Mouse (Mus musculus): Measurements from ENCODE around the gene Cxcl15. TPM values are rescaled to one million over a fixed set of nuclear protein-coding genes. Genes with fewer than 3 reads are reported as not detected.
"Not testable (repeated sequence)": the region's sequence is repeated elsewhere in the genome, so short reads cannot be mapped to it uniquely, and the experiment has no call there.

The Cxcl15 gene
- polyA plus RNA-seq, 1 experiment from 2014 or later = 14.1 TPM

GRCm38 (mm10) chr5:90804574-90804973 lies 10.2 kb downstream of the Cxcl15 start:
- no peak overlapping the region for H3K4me3 ChIP-seq
- ATAC-seq (ENCODE audit: borderline replicate concordance, extremely low read depth, low FRiP score, low TSS enrichment) = no peak
- 0 out of 2 replicates have a peak, but pooled peaks cover 3% of the 10 kb centered on the region for H3K4me1 ChIP-seq
- H3K9ac ChIP-seq = no peak overlapping the region
- no peak overlapping the region for H3K4me2 ChIP-seq
- H3K9me3 ChIP-seq = no peaks in the 10 kb centered on the region
- no peaks in the 10 kb centered on the region for H3K36me3 ChIP-seq
- no peak overlapping the region for H3K27ac ChIP-seq
- H3K27me3 ChIP-seq = no peaks in the 10 kb centered on the region

GRCm38 (mm10) chr5:90806050-90806449 lies 11.7 kb downstream of the Cxcl15 start:
- ATAC-seq (ENCODE audit: borderline replicate concordance, extremely low read depth, low FRiP score, low TSS enrichment) = no peak

DNA sequence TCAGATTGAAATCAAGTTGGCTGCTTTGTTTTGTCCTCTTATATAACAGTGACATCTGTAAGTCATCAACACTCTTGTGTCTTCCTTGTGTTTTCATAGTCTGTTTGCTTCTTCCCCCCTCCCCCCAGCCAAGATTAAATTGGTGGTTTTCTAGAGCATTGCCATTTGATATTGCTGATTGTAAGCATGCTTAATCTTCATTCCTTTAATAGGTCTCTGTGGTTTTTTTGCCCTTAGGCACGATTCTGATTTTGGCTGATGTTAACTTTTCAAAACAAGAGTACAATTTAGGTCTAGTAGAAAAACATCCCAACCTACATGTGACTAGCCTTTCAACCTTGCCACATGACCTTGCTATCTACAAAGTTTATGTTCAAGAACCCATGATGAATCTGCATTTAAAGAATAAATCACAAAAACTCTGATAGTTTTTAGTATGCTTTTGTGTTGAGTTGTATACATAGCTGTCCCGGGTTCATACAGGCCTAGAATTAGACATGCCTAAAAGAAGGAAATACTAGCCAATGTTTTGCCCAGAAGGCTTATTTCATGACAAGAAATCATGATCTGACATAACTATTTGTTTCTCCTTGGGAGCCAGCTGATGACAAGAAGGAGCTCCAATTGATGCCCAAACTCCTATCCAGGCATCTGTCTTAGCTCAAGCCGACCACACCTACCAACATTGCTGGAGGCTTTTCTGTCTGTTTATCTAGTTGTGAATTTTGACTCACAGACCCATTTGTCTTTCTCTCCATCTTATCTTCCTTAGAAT lies 13.0 kb downstream of the Cxcl15 start:
- ATAC-seq (ENCODE audit: borderline replicate concordance, extremely low read depth, low FRiP score, low TSS enrichment) = no peak
- Histone ChIP-seq H3K9ac (no peak overlapping the region), H3K4me2 (no peak overlapping the region), H3K4me1 (0 out of 2 replicates have a peak, but pooled peaks cover 3% of the 10 kb centered on the region), H3K27me3 (no peaks in the 10 kb centered on the region), H3K27ac (no peak overlapping the region), H3K36me3 (no peaks in the 10 kb centered on the region), H3K4me3 (no peak overlapping the region), H3K9me3 (no peaks in the 10 kb centered on the region)
- 68% methylated on average over 3 of the region's 3 CpGs for WGBS

More at GRCm38 (mm10) chr5:90806050-90806449, 11.7 kb downstream of the Cxcl15 start:
- 0 out of 2 replicates have a peak, but pooled peaks cover 3% of the 10 kb centered on the region for H3K4me1 ChIP-seq
- no peak overlapping the region for H3K4me2 ChIP-seq
- no peak overlapping the region for H3K9ac ChIP-seq
- H3K36me3 ChIP-seq = no peaks in the 10 kb centered on the region
- H3K4me3 ChIP-seq = no peak overlapping the region
- no peak overlapping the region for H3K27ac ChIP-seq
- H3K27me3 ChIP-seq = no peaks in the 10 kb centered on the region
- H3K9me3 ChIP-seq = no peaks in the 10 kb centered on the region

DNA sequence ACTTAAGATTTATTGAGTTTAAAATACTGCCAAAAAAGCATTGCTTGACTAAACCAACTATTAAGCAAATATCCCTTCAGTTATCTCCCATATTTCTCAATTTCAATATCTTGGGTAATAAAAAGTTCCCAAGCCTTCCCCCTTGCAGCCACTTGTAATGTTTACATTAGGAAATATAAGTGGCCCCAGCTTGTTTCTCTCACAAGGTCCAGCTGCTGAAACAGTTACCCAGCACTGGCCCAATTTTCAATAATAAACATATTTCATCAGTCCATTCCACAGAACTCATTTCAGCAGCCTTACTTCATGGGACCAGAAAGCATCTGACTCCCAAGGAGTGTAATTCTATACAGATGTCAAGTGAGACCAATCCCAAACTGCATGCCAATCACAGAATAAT lies 25.4 kb downstream of the Cxcl15 start:
- peak; percentile 70; the same call in 1 of the 2 replicates for ATAC-seq (ENCODE audit: borderline replicate concordance, extremely low read depth, low FRiP score, low TSS enrichment)
- no peak overlapping the region for H3K27ac ChIP-seq

DNA sequence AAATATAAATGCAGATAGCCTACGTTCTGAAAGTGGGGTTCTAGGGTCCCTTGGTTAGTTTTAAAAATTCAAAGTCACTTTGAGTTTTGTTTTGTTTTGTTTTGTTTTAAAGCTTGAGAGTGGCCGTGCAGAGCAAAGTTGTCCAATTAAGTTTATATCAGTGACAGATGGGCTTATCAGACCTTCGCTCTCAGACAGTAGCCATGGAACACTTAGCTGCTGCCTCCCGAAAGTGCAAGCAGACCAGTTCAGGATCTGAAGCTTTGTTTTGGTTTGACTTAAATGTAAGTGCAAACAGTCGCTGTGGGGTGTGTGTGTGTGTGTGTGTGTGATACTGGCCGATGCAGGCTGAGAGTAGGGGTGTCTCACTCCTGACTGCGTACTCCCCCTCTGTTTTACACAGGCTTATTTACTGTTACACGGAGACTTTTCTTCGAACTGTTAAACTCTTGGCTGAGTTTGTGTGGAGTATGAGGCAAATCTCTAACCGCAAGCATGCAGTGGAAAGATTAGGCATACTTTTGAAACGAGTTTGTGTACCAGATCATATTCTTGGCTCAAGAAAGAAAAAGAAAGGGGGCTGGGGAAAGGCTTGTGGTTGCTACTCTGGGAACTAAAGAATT lies 37.9 kb downstream of the Cxcl15 start:
- Histone ChIP-seq H3K4me2 (peak overlapping the region; percentile 45), H3K4me1 (peaks cover 18% of the 10 kb centered on the region), H3K27me3 (no peaks in the 10 kb centered on the region), H3K36me3 (no peaks in the 10 kb centered on the region), H3K9ac (no peak overlapping the region), H3K9me3 (no peaks in the 10 kb centered on the region), H3K4me3 (no peak overlapping the region), H3K27ac (peak overlapping the region; percentile 49)
- ATAC-seq (ENCODE audit: borderline replicate concordance, extremely low read depth, low FRiP score, low TSS enrichment) = peak; percentile 65; the same call in 1 of the 2 replicates
- 33% methylated on average over 11 of the region's 11 CpGs for WGBS

More for the DNA sequence above, 25.4 kb downstream of the Cxcl15 start:
- Histone ChIP-seq H3K9me3 (no peaks in the 10 kb centered on the region), H3K4me3 (no peak overlapping the region), H3K4me2 (no peak overlapping the region), H3K27me3 (no peaks in the 10 kb centered on the region), H3K9ac (no peak overlapping the region), H3K4me1 (0 out of 2 replicates have a peak, but pooled peaks cover 3% of the 10 kb centered on the region), H3K36me3 (no peaks in the 10 kb centered on the region)

DNA sequence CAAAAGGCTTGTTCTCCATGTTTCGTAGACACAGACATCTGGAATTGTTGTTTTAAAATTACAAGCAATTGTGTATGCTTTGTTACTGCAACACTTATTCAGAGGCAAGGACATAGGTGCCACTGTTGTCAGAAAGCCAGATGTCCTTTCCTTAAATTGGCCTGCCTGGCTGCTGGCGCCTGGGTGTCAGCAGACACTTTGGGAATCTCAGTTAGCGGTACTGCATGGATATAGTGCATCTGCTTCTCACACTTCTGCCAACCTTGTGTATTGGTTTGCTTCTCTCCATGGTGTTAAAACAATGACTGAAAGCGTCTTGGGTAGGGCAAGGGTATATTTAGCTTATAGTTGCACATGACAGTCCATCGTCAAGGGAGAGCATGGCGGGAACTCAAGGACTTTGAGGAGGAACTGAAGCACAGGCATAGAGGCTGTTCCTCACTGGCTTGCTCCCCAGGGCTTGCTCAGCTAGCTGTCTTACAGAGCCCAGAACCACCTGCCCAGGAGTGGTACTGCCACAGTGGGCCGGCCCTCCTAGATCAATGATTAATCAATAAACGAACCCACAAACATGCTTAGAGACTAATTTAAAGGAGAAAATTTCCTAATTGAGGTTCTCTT lies 38.5 kb downstream of the Cxcl15 start:
- no peaks in the 10 kb centered on the region for H3K9me3 ChIP-seq
- peak; percentile 46; the same call in 1 of the 2 replicates for ATAC-seq (ENCODE audit: borderline replicate concordance, extremely low read depth, low FRiP score, low TSS enrichment)
- peak overlapping the region; percentile 45; the same call in 1 of the 2 replicates for H3K4me2 ChIP-seq
- H3K36me3 ChIP-seq = no peaks in the 10 kb centered on the region
- WGBS = 71% methylated on average over 8 of the region's 8 CpGs
- H3K4me3 ChIP-seq = no peak overlapping the region
- peak overlapping the region; percentile 49 for H3K27ac ChIP-seq
- H3K4me1 ChIP-seq = peaks cover 18% of the 10 kb centered on the region
- H3K9ac ChIP-seq = no peak overlapping the region
- no peaks in the 10 kb centered on the region for H3K27me3 ChIP-seq

- no peak for ATAC-seq (ENCODE audit: borderline replicate concordance, extremely low read depth, low FRiP score, low TSS enrichment)
- H3K4me2 ChIP-seq = no peak overlapping the region
- H3K4me1 ChIP-seq = peaks cover 18% of the 10 kb centered on the region
- no peaks in the 10 kb centered on the region for H3K9me3 ChIP-seq
- no peaks in the 10 kb centered on the region for H3K27me3 ChIP-seq
- no peak overlapping the region for H3K4me3 ChIP-seq
- H3K36me3 ChIP-seq = no peaks in the 10 kb centered on the region
- H3K27ac ChIP-seq = no peak overlapping the region
- H3K9ac ChIP-seq = no peak overlapping the region
- 87% methylated on average over 4 of the region's 4 CpGs for WGBS
These were observed 40.1 kb downstream of the Cxcl15 start for GRCm38 (mm10) chr5:90834436-90834835.

- H3K27ac ChIP-seq = no peak overlapping the region
- no peak overlapping the region for H3K9ac ChIP-seq
- no peaks in the 10 kb centered on the region for H3K27me3 ChIP-seq
- 0 out of 2 replicates have a peak, but pooled peaks cover 3% of the 10 kb centered on the region for H3K4me1 ChIP-seq
- H3K36me3 ChIP-seq = no peaks in the 10 kb centered on the region
- WGBS = 62% methylated on average over 5 of the region's 5 CpGs
- H3K4me3 ChIP-seq = no peak overlapping the region
- ATAC-seq (ENCODE audit: borderline replicate concordance, extremely low read depth, low FRiP score, low TSS enrichment) = no peak
- no peaks in the 10 kb centered on the region for H3K9me3 ChIP-seq
- no peak overlapping the region for H3K4me2 ChIP-seq
These were observed 44.2 kb downstream of the Cxcl15 start for GRCm38 (mm10) chr5:90838582-90838981.

DNA sequence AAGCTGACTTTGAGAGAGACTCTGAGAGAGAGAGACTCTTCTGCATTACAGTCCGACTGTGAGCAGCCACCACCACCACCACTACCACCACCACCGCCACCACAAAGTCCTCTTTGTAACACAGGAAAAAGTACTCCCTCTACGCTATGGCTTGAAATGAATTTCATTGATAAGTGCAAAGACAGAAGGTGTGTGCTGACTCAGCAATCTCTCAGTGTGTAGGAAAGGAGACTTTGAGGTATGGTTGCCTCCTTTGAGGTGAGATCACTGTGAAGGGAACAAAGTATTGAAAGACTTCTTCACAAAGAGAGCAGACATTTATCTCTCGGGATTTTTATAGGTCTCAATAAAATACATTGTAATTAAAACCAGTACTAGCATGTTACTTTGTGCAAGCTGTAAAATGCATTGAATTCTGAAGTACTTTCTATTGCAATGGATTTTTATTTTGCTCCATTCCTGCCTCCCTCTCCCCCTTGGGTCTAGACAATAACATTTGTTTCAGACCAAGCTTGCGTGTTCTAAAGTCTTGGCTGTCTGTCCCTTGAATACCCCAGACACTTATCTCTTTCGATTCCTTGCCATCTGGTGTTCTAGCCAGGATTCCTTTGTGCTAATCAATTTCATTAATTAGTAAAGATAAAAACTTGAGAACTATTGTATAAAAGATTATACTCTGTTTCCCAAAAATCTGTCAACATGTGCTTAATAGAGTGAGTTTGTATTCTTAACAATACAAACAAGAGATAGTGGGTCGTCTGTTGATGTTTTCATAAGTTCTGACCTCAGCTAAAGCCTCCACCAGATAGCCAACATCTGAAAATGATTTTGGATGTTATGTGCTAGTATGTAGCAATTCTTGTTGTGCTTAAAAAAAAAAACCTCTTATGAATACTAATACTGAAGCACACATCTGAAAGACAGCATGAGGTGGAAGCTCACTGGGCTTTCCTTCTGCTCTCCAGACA lies 46.9 kb downstream of the Cxcl15 start:
- no peak overlapping the region for H3K9ac ChIP-seq
- H3K36me3 ChIP-seq = no peaks in the 10 kb centered on the region
- H3K4me1 ChIP-seq = 0 out of 2 replicates have a peak, but pooled peaks cover 3% of the 10 kb centered on the region
- H3K4me3 ChIP-seq = no peak overlapping the region
- no peaks in the 10 kb centered on the region for H3K9me3 ChIP-seq
- H3K27ac ChIP-seq = no peak overlapping the region
- whole genome bisulfite sequencing = 59% methylated on average over 7 of the region's 7 CpGs
- H3K4me2 ChIP-seq = no peak overlapping the region
- peak; percentile 69; the same call in 1 of the 2 replicates for ATAC-seq (ENCODE audit: borderline replicate concordance, extremely low read depth, low FRiP score, low TSS enrichment)
- H3K27me3 ChIP-seq = no peaks in the 10 kb centered on the region

DNA sequence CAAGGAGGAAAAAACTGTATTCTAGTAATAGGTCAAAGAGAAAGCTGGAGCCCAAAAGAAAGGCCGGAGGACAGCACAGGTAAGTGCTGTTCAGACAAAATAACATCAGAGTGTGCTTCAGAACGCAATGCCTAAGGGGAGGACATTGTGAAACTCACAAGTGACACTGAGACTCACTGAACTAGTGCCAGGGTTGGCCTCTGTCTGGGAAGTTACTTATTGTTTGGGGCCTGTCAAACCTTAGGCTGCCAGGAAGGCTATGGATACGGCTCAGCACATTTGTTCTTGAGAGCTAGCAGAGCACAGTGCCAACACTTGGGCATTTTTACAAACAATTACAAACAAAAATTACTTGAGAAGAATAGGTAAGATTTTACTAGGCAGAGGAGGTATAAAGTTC lies 49.6 kb downstream of the Cxcl15 start:
- Histone ChIP-seq H3K4me2 (no peak overlapping the region), H3K36me3 (no peaks in the 10 kb centered on the region), H3K27me3 (no peaks in the 10 kb centered on the region), H3K9ac (no peak overlapping the region), H3K27ac (no peak overlapping the region), H3K4me1 (0 out of 2 replicates have a peak, but pooled peaks cover 3% of the 10 kb centered on the region), H3K9me3 (no peaks in the 10 kb centered on the region), H3K4me3 (no peak overlapping the region)
- ATAC-seq (ENCODE audit: borderline replicate concordance, extremely low read depth, low FRiP score, low TSS enrichment) = no peak
- WGBS = 76% methylated on average over 3 of the region's 3 CpGs

DNA sequence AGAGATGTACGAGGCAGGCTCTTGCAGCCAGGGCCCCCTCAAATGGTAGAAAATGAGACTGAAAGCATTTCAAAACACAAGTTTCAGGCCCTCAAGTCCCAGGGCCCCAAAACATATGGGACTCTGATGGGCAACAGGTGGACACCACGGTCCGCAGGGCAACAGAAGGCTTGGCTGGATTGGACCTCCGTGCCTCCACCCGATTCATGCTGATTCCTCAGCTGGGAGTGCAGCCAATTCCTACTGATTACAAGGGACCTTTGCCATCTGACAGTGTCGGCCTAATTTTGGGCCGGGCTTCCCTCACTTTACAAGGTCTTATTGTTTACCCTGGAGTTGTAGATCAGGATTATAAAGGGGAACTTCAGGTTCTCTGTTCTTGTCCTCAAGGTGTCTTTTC lies 55.8 kb downstream of the Cxcl15 start:
- WGBS = 73% methylated on average over 7 of the region's 7 CpGs
- not testable (repeated sequence) for H3K27ac ChIP-seq; H3K4me2 ChIP-seq; H3K4me1 ChIP-seq; H3K9me3 ChIP-seq; ATAC-seq (ENCODE audit: borderline replicate concordance, extremely low read depth, low FRiP score, low TSS enrichment); H3K9ac ChIP-seq; H3K27me3 ChIP-seq; H3K4me3 ChIP-seq; H3K36me3 ChIP-seq

Measured in lung, embryonic 15.5 days (tissue).